Mouse (Mus musculus): ENCODE data around the gene Chp1. TPM values are rescaled to one million over a fixed set of nuclear protein-coding genes. Genes with fewer than 3 reads are reported as not detected.
A peak's percentile ranks its signal among the peaks of the same experiment; 100 is the strongest.
"Not testable (repeated sequence)": the region's sequence is repeated elsewhere in the genome, so short reads cannot be mapped to it uniquely, and the experiment has no call there.

Gene Chp1
- 58.2 and 102 TPM in 2 replicates for polyA plus RNA-seq (2012; rRNA removed)

GRCm38 (mm10) chr2:119547522-119548370 lies at the start of gene Chp1, which contains the start of gene Exd1:
Chp1 (plus strand) TSS chr2:119547697.
Exd1 (minus strand) TSS chr2:119547627.
- Histone ChIP-seq H3K36me3 (ENCODE audit: control insufficient read depth, insufficient read depth, low read length) (no peaks in the 10 kb centered on the region), H3K4me3 (ENCODE audit: low read depth, low read length) (peak within 1 kb of the TSS; percentile 83), H3K27ac (ENCODE audit: insufficient read depth, low read depth, low read length) (peak within 1 kb of the TSS; percentile 78), H3K27me3 (ENCODE audit: control insufficient read depth, insufficient read depth, low read length) (no peaks in the 10 kb centered on the region), H3K4me1 (ENCODE audit: control insufficient read depth, insufficient read depth, insufficient read length, low read length) (peaks cover 2% of the 10 kb centered on the region; the same call in 1 of the 2 replicates)
- TF ChIP-seq CTCF (IDR thresholded peaks at IDR 0.05; ENCODE audit: extremely low read depth, insufficient read length, insufficient replicate concordance, low read depth, low read length) (no peak), POLR2A (IDR thresholded peaks at IDR 0.05; ENCODE audit: low read depth, low read length) (peak; percentile 64)
- under 1% methylated on average over 57 of the region's 57 CpGs for WGBS

GRCm38 (mm10) chr2:119498859-119499258 lies 48.6 kb upstream of the Chp1 start:
- Histone ChIP-seq H3K27ac (ENCODE audit: insufficient read depth, low read depth, low read length) (no peak overlapping the region), H3K36me3 (ENCODE audit: control insufficient read depth, insufficient read depth, low read length) (no peaks in the 10 kb centered on the region), H3K4me3 (ENCODE audit: low read depth, low read length) (no peak overlapping the region), H3K27me3 (ENCODE audit: control insufficient read depth, insufficient read depth, low read length) (no peaks in the 10 kb centered on the region), H3K4me1 (ENCODE audit: control insufficient read depth, insufficient read depth, insufficient read length, low read length) (peaks cover 7% of the 10 kb centered on the region; the same call in 1 of the 2 replicates)
- 88% methylated on average over 2 of the region's 2 CpGs for WGBS
- no peak for TF ChIP-seq POLR2A (IDR thresholded peaks at IDR 0.05; ENCODE audit: low read depth, low read length)
- TF ChIP-seq CTCF (IDR thresholded peaks at IDR 0.05; ENCODE audit: extremely low read depth, insufficient read length, insufficient replicate concordance, low read depth, low read length): no peak

- 34% methylated on average over 2 of the region's 2 CpGs for WGBS
- Histone ChIP-seq H3K36me3 (ENCODE audit: control insufficient read depth, insufficient read depth, low read length) (no peaks in the 10 kb centered on the region), H3K27me3 (ENCODE audit: control insufficient read depth, insufficient read depth, low read length) (no peaks in the 10 kb centered on the region), H3K4me3 (ENCODE audit: low read depth, low read length) (no peak overlapping the region), H3K4me1 (ENCODE audit: control insufficient read depth, insufficient read depth, insufficient read length, low read length) (peaks cover 7% of the 10 kb centered on the region; the same call in 1 of the 2 replicates), H3K27ac (ENCODE audit: insufficient read depth, low read depth, low read length) (peak overlapping the region; percentile 95)
- no peak for TF ChIP-seq CTCF (IDR thresholded peaks at IDR 0.05; ENCODE audit: extremely low read depth, insufficient read length, insufficient replicate concordance, low read depth, low read length)
- no peak for TF ChIP-seq POLR2A (IDR thresholded peaks at IDR 0.05; ENCODE audit: low read depth, low read length)
These were observed 46.4 kb upstream of the Chp1 start for GRCm38 (mm10) chr2:119500965-119501652.

- H3K4me3 ChIP-seq (ENCODE audit: low read depth, low read length): no peak overlapping the region
- no peak for TF ChIP-seq POLR2A (IDR thresholded peaks at IDR 0.05; ENCODE audit: low read depth, low read length)
- peak; percentile 68; the same call in 1 of the 2 replicates for TF ChIP-seq CTCF (IDR thresholded peaks at IDR 0.05; ENCODE audit: extremely low read depth, insufficient read length, insufficient replicate concordance, low read depth, low read length)
- H3K27me3 ChIP-seq (ENCODE audit: control insufficient read depth, insufficient read depth, low read length): no peaks in the 10 kb centered on the region
- no peaks in the 10 kb centered on the region; the same call in 1 of the 2 replicates for H3K4me1 ChIP-seq (ENCODE audit: control insufficient read depth, insufficient read depth, insufficient read length, low read length)
- H3K36me3 ChIP-seq (ENCODE audit: control insufficient read depth, insufficient read depth, low read length): no peaks in the 10 kb centered on the region
- H3K27ac ChIP-seq (ENCODE audit: insufficient read depth, low read depth, low read length): no peak overlapping the region
These were observed 40.4 kb upstream of the Chp1 start for GRCm38 (mm10) chr2:119507108-119507507.

GRCm38 (mm10) chr2:119508518-119508917 lies 39.0 kb upstream of the Chp1 start:
- H3K4me1 ChIP-seq (ENCODE audit: control insufficient read depth, insufficient read depth, insufficient read length, low read length); H3K36me3 ChIP-seq (ENCODE audit: control insufficient read depth, insufficient read depth, low read length); H3K27ac ChIP-seq (ENCODE audit: insufficient read depth, low read depth, low read length); H3K27me3 ChIP-seq (ENCODE audit: control insufficient read depth, insufficient read depth, low read length); H3K4me3 ChIP-seq (ENCODE audit: low read depth, low read length): not testable (repeated sequence)
- WGBS: 72% methylated on average over 7 of the region's 7 CpGs

GRCm38 (mm10) chr2:119510856-119511255 lies 36.6 kb upstream of the Chp1 start:
- TF ChIP-seq CTCF (IDR thresholded peaks at IDR 0.05; ENCODE audit: extremely low read depth, insufficient read length, insufficient replicate concordance, low read depth, low read length) (no peak), POLR2A (IDR thresholded peaks at IDR 0.05; ENCODE audit: low read depth, low read length) (no peak)
- 74% methylated on average over 2 of the region's 2 CpGs for WGBS
- Histone ChIP-seq H3K4me1 (ENCODE audit: control insufficient read depth, insufficient read depth, insufficient read length, low read length) (no peaks in the 10 kb centered on the region), H3K27ac (ENCODE audit: insufficient read depth, low read depth, low read length) (no peak overlapping the region), H3K36me3 (ENCODE audit: control insufficient read depth, insufficient read depth, low read length) (no peaks in the 10 kb centered on the region), H3K4me3 (ENCODE audit: low read depth, low read length) (no peak overlapping the region), H3K27me3 (ENCODE audit: control insufficient read depth, insufficient read depth, low read length) (no peaks in the 10 kb centered on the region)

- Histone ChIP-seq H3K27ac (ENCODE audit: insufficient read depth, low read depth, low read length) (no peak overlapping the region), H3K4me1 (ENCODE audit: control insufficient read depth, insufficient read depth, insufficient read length, low read length) (no peaks in the 10 kb centered on the region), H3K27me3 (ENCODE audit: control insufficient read depth, insufficient read depth, low read length) (no peaks in the 10 kb centered on the region), H3K36me3 (ENCODE audit: control insufficient read depth, insufficient read depth, low read length) (no peaks in the 10 kb centered on the region), H3K4me3 (ENCODE audit: low read depth, low read length) (no peak overlapping the region)
- WGBS: 87% methylated on average over 3 of the region's 3 CpGs
- no peak for TF ChIP-seq POLR2A (IDR thresholded peaks at IDR 0.05; ENCODE audit: low read depth, low read length)
- peak; percentile 24; the same call in 1 of the 2 replicates for TF ChIP-seq CTCF (IDR thresholded peaks at IDR 0.05; ENCODE audit: extremely low read depth, insufficient read length, insufficient replicate concordance, low read depth, low read length)
These were observed 35.2 kb upstream of the Chp1 start for GRCm38 (mm10) chr2:119512292-119512691.
